Mouse (Mus musculus) liver, postnatal 0 days (tissue): ENCODE results near the gene Myl4. TPM values are rescaled to one million over a fixed set of nuclear protein-coding genes. Genes with fewer than 3 reads are reported as not detected.

Experiments
- ATAC-seq: fragments of 200-750 bp; cut with Nextera tagmentation; 2 replicates; pipeline ENCODE4 v1.8.0; 2017; ENCODE audit warnings: mild to moderate bottlenecking, moderate library complexity
- DNase-seq: peaks from one replicate; pipeline ENCODE4 v3.0.0-alpha.2; 2016
- H3K27ac ChIP-seq: fragments of 300-500 bp; sonication (generic); 2 replicates; pipeline ENCODE4 v1.5.1; 2014; ENCODE audit warnings: antibody characterized with exemption, moderate library complexity, mild to moderate bottlenecking, low read depth
- H3K27me3 ChIP-seq: fragments of 300-500 bp; sonication (generic); 2 replicates; pipeline ENCODE4 v1.6.1; 2014; ENCODE audit warnings: low read length, control low read depth, mixed read lengths; ENCODE audit not compliant: insufficient read depth
- H3K36me3 ChIP-seq: fragments of 300-500 bp; sonication (generic); replicated peaks from 2 replicates; pipeline ENCODE4 v1.6.1; 2014; ENCODE audit warnings: mild to moderate bottlenecking, control low read depth, low read length, moderate library complexity, mixed read lengths; ENCODE audit not compliant: insufficient read depth
- H3K4me1 ChIP-seq: fragments of 300-500 bp; sonication (generic); 2 replicates; pipeline ENCODE4 v1.6.1; 2014; ENCODE audit warnings: antibody characterized with exemption, mild to moderate bottlenecking, control low read depth; ENCODE audit not compliant: insufficient read depth
- H3K4me2 ChIP-seq: fragments of 300-500 bp; sonication (generic); 2 replicates; pipeline ENCODE4 v1.6.1; 2014; ENCODE audit warnings: low read depth, mild to moderate bottlenecking, low read length, moderate library complexity, mixed read lengths
- H3K4me3 ChIP-seq: fragments of 300-500 bp; sonication (generic); 2 replicates; pipeline ENCODE4 v1.5.1; 2014; ENCODE audit warnings: low read depth, low read length
- H3K9ac ChIP-seq: fragments of 300-500 bp; sonication (generic); replicated peaks from 2 replicates; pipeline ENCODE4 v1.6.1; 2014; ENCODE audit warnings: mild to moderate bottlenecking, moderate library complexity
- H3K9me3 ChIP-seq: fragments of 300-500 bp; sonication (generic); 2 replicates; pipeline ENCODE4 v1.6.1; 2016; ENCODE audit warnings: mild to moderate bottlenecking, control low read depth, low read length, mixed read lengths
- CTCF ChIP-seq: sonication (generic); IDR thresholded peaks from 2 replicates; pipeline ENCODE4 v1.5.1; 2016; ENCODE audit warnings: antibody characterized with exemption, low read depth
- EP300 ChIP-seq: IDR thresholded peaks from 2 replicates; pipeline ENCODE4 v1.6.1; 2016; ENCODE audit warnings: antibody characterized with exemption, low read depth, mild to moderate bottlenecking
- WGBS: fragments of 180-500 bp; shearing (Covaris S2); extraction: QIAGEN DNeasy Blood & Tissue Kit; methylation state at CpG from one replicate; pipeline ENCODE4 v1.1.7; 2014; ENCODE audit not compliant: insufficient replicate concordance; 5-methylcytosine and 5-hydroxymethylcytosine counted together
- polyA plus RNA-seq: library from polyadenylated mRNA; unstranded; fragments of >200 nt; fragmentation: Nextera tagmentation; extraction: Ambion mirVana; gene quantifications from 2 replicates; pipeline ENCODE4 v1.2.1, GENCODE M21; 2015

The Myl4 gene
- polyA plus RNA-seq, 1 experiment from 2014 or later, result 8.3 TPM

DNA sequence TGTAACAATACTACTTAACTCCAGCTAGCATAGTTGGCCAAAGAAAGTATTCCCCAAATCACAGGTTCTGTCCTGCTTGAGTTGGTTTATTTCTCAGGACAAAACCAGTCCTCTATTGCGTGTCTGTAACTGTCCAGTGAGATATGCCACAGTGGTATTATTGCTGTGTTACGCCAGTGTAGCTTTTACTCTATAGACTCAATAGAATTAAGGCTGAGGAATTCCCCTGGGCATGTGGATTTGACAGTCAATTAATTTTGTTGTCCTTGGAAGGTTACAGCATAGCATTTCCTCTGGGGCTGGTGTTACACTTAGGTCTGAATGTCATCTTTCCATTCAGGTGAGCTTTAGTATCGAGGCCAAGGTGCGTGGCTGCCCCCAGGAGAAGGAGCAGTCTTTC is 92.8 kb downstream of the Myl4 start:
- TF ChIP-seq CTCF, result no peak
- TF ChIP-seq EP300, result no peak
- Histone ChIP-seq H3K27ac (no peak overlapping the region), H3K4me1 (0 out of 2 replicates have a peak, but pooled peaks cover 2% of the 10 kb centered on the region), H3K4me2 (no peak overlapping the region), H3K4me3 (no peak overlapping the region), H3K27me3 (no peaks in the 10 kb centered on the region), H3K9ac (no peak overlapping the region), H3K36me3 (no peaks in the 10 kb centered on the region), H3K9me3 (no peaks in the 10 kb centered on the region)
- ATAC-seq (no peak), DNase-seq (no peak)
- 81% methylated on average over 4 of the region's 4 CpGs for WGBS

Other genes starting within 250 kb of the Myl4 start
- 3.8 and 4.1 TPM in 2 replicates for gene Kansl1, start 81.8 kb upstream of the Myl4 start, polyA plus RNA-seq
- 12.3 and 13.8 TPM in 2 replicates for gene Cdc27, start within 50 bp of the Myl4 start, polyA plus RNA-seq
- gene Itgb3, start 57.3 kb downstream of the Myl4 start, polyA plus RNA-seq, result 13.6 and 16.0 TPM in 2 replicates
- gene Gm11639, start 135.0 kb downstream of the Myl4 start, polyA plus RNA-seq, result 0.06 and 0.07 TPM in 2 replicates